Mouse (Mus musculus): ENCODE measurements at regions not wholly inside any gene's neighbourhood (a gene's known extent, or its start where the extent isn't known, plus 50 kb on each side); places are given as distances from the start of the nearest gene placed in this dataset.
A peak's percentile ranks its signal among the peaks of the same experiment; 100 is the strongest.

- H3K36me3 ChIP-seq, result no peaks in the 10 kb centered on the region
- H3K9ac ChIP-seq, result no peak overlapping the region
- H3K27me3 ChIP-seq (replicated peaks), result peaks cover 4% of the 10 kb centered on the region; the same call in 1 of the 2 replicates
- H3K4me1 ChIP-seq, result peaks cover 18% of the 10 kb centered on the region
- H3K9me3 ChIP-seq, result no peaks in the 10 kb centered on the region
- H3K4me2 ChIP-seq, result no peak overlapping the region
- WGBS, result 88% methylated on average over 2 of the region's 2 CpGs
- no peak overlapping the region for H3K27ac ChIP-seq
- H3K4me3 ChIP-seq (replicated peaks), result no peak overlapping the region
- ATAC-seq (ENCODE audit: insufficient read depth, low FRiP score, low read depth), result no peak
These were observed 89.0 kb downstream of the 2410131K14Rik start for GRCm38 (mm10) chr5:118334054-118334453.

DNA sequence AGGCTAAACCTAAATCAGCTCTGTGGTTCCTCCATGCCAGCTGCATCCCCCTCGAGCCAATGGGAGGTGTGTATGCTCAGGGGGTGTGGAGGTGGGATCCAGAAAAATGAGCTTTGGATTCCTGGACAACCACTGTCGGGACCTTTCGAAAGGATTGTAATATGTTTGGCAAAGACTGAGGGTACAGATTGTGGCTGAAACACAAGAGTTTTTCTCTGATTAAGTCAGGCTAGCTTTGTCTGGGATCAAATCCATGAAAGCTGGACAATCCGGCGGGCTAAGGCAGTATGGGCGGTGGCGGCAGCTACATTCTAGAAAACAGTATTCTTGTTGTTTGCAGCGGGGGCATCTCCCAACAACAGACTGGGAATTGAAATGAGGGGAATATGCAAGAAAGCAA is 93.2 kb downstream of the 2410131K14Rik start:
- H3K27ac ChIP-seq, result no peak overlapping the region
- no peaks in the 10 kb centered on the region for H3K9me3 ChIP-seq
- no peaks in the 10 kb centered on the region for H3K36me3 ChIP-seq
- H3K9ac ChIP-seq, result no peak overlapping the region
- no peaks in the 10 kb centered on the region for H3K27me3 ChIP-seq (replicated peaks)
- no peak overlapping the region for H3K4me2 ChIP-seq
- H3K4me1 ChIP-seq, result peaks cover 4% of the 10 kb centered on the region
- no peak for ATAC-seq (ENCODE audit: insufficient read depth, low FRiP score, low read depth)
- WGBS, result 87% methylated on average over 8 of the region's 8 CpGs
- H3K4me3 ChIP-seq (replicated peaks), result no peak overlapping the region

GRCm38 (mm10) chr5:118339676-118340661 is 94.9 kb downstream of the 2410131K14Rik start:
- H3K9me3 ChIP-seq, result no peaks in the 10 kb centered on the region
- H3K27ac ChIP-seq, result 0 out of 2 replicates have a peak overlapping the region, but pooled peaks have one; percentile 51
- peaks cover 11% of the 10 kb centered on the region for H3K4me1 ChIP-seq
- ATAC-seq (ENCODE audit: insufficient read depth, low FRiP score, low read depth), result peak; percentile 76
- no peak overlapping the region for H3K9ac ChIP-seq
- H3K4me2 ChIP-seq, result no peak overlapping the region
- H3K36me3 ChIP-seq, result no peaks in the 10 kb centered on the region
- H3K4me3 ChIP-seq (replicated peaks), result no peak overlapping the region
- WGBS, result 24% methylated on average over 22 of the region's 22 CpGs
- H3K27me3 ChIP-seq (replicated peaks), result no peaks in the 10 kb centered on the region

- no peak overlapping the region for H3K4me2 ChIP-seq
- H3K27me3 ChIP-seq (replicated peaks), result no peaks in the 10 kb centered on the region
- no peaks in the 10 kb centered on the region for H3K9me3 ChIP-seq
- no peak overlapping the region for H3K9ac ChIP-seq
- 21% methylated on average over 19 of the region's 19 CpGs for WGBS
- H3K27ac ChIP-seq, result no peak overlapping the region
- H3K36me3 ChIP-seq, result no peaks in the 10 kb centered on the region
- peaks cover 11% of the 10 kb centered on the region for H3K4me1 ChIP-seq
- H3K4me3 ChIP-seq (replicated peaks), result no peak overlapping the region
- ATAC-seq (ENCODE audit: insufficient read depth, low FRiP score, low read depth), result no peak
These were observed 98.7 kb downstream of the 2410131K14Rik start for GRCm38 (mm10) chr5:118343444-118344320.

DNA sequence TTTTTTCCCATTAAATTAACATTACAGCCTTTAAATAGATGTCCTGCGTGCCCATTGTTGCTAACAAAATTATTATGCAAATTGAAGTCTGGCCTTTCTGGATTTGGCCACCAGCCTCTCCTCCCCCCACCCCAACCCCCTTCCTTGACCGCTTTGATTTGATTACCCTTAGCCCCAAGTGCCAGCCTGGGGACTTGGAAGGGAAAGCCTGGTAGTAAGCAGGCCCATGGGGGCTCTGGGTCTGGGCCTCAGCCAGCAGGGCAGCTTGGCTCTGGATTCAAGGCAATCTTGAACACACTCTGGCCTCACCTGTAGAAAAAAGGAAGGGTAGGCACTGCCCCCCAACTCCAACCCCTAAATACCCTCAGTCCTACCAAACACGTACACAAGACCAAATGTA is 100.2 kb downstream of the 2410131K14Rik start:
- 83% methylated on average over 3 of the region's 3 CpGs for WGBS
- H3K4me1 ChIP-seq, result peaks cover 8% of the 10 kb centered on the region; the same call in 1 of the 2 replicates
- ATAC-seq (ENCODE audit: insufficient read depth, low FRiP score, low read depth), result no peak
- no peak overlapping the region for H3K9ac ChIP-seq
- H3K9me3 ChIP-seq, result no peaks in the 10 kb centered on the region
- no peak overlapping the region for H3K4me2 ChIP-seq
- H3K4me3 ChIP-seq (replicated peaks), result no peak overlapping the region
- H3K36me3 ChIP-seq, result no peaks in the 10 kb centered on the region
- H3K27me3 ChIP-seq (replicated peaks), result no peaks in the 10 kb centered on the region
- H3K27ac ChIP-seq, result no peak overlapping the region

- H3K4me1 ChIP-seq, result peaks cover 4% of the 10 kb centered on the region; the same call in 1 of the 2 replicates
- no peak overlapping the region for H3K4me3 ChIP-seq (replicated peaks)
- no peak overlapping the region for H3K4me2 ChIP-seq
- no peak overlapping the region for H3K9ac ChIP-seq
- no peaks in the 10 kb centered on the region for H3K9me3 ChIP-seq
- no peak overlapping the region for H3K27ac ChIP-seq
- 81% methylated on average over 3 of the region's 3 CpGs for WGBS
- H3K27me3 ChIP-seq (replicated peaks), result no peaks in the 10 kb centered on the region
- H3K36me3 ChIP-seq, result no peaks in the 10 kb centered on the region
- no peak for ATAC-seq (ENCODE audit: insufficient read depth, low FRiP score, low read depth)
These were observed 104.0 kb downstream of the 2410131K14Rik start for GRCm38 (mm10) chr5:118349057-118349456.

DNA sequence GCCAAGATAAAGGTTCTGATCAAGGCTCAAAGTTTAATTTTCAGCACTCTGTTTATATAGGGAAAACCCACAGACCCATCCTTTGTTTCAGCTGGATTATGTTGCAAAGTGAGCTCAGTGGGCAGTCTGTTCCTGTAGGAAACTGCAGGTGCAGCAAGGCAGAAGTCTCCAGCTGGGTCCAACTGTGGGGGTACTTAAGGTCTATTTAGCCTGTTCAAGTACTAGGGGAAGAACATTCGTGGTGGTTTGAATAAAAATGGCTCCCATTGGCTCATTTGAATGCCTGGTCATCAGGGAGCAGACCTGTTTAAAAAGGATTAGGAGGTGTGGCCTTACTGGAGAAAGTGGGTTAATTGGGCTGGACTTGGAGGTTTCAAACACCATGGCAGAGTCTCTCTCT is 106.3 kb downstream of the 2410131K14Rik start:
- H3K4me3 ChIP-seq (replicated peaks), result no peak overlapping the region
- H3K27me3 ChIP-seq (replicated peaks), result no peaks in the 10 kb centered on the region
- WGBS, result 48% methylated on average over 1 of the region's 1 CpGs
- H3K36me3 ChIP-seq, result no peaks in the 10 kb centered on the region
- H3K4me1 ChIP-seq, result peaks cover 19% of the 10 kb centered on the region; the same call in 1 of the 2 replicates
- no peak overlapping the region for H3K27ac ChIP-seq
- H3K9ac ChIP-seq, result no peak overlapping the region
- no peak for ATAC-seq (ENCODE audit: insufficient read depth, low FRiP score, low read depth)
- no peaks in the 10 kb centered on the region for H3K9me3 ChIP-seq
- H3K4me2 ChIP-seq, result no peak overlapping the region

GRCm38 (mm10) chr5:118352142-118352541 is 107.1 kb downstream of the 2410131K14Rik start:
- Histone ChIP-seq H3K4me3 (replicated peaks) (no peak overlapping the region), H3K9ac (no peak overlapping the region), H3K4me1 (peaks cover 19% of the 10 kb centered on the region; the same call in 1 of the 2 replicates), H3K36me3 (no peaks in the 10 kb centered on the region), H3K9me3 (no peaks in the 10 kb centered on the region), H3K4me2 (no peak overlapping the region), H3K27me3 (replicated peaks) (no peaks in the 10 kb centered on the region), H3K27ac (no peak overlapping the region)
- 91% methylated on average over 4 of the region's 4 CpGs for WGBS
- no peak for ATAC-seq (ENCODE audit: insufficient read depth, low FRiP score, low read depth)

DNA sequence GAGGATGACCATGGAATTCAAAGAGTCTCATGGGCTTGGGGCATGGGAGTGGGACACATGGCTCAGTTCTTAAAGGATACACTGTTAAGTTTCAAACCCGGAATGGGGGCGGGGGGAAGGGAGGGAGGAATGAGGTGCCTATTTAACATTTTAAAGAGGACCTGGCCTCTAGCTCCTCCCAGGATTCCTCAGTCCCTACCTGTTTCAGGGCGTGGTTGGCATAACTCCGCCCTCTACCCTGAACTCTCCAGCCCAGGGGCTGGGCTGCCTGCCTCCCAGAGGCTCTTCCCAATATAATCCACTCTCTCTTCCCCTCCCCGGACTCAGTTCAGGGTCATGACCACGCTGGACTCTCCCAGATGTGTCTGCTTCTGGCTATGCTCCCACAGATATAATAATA is 108.0 kb downstream of the 2410131K14Rik start:
- ATAC-seq (ENCODE audit: insufficient read depth, low FRiP score, low read depth), result no peak
- Histone ChIP-seq H3K27me3 (replicated peaks) (no peaks in the 10 kb centered on the region), H3K9ac (no peak overlapping the region), H3K4me2 (no peak overlapping the region), H3K27ac (no peak overlapping the region), H3K36me3 (no peaks in the 10 kb centered on the region), H3K4me1 (peaks cover 19% of the 10 kb centered on the region; the same call in 1 of the 2 replicates), H3K4me3 (replicated peaks) (no peak overlapping the region), H3K9me3 (no peaks in the 10 kb centered on the region)
- 44% methylated on average over 6 of the region's 6 CpGs for WGBS

DNA sequence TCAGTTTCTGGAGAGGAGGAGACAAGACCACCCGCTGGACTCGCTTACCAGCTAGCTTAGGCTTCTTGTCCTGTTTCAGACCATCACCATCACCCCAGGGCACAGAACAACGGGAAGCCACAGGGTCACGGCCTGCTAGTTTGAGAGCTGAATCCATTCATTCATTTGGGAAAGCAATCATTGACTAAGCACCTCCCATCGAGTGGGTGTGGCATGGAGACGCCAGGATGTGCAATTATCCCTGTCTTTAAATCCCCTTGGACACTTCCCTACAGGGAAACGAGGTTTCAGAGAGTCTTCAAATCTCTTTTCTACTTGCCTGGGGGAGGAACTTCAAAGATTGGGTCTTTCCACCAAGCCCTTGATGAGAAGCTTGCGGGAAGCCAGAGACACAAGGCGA is 108.7 kb downstream of the 2410131K14Rik start:
- H3K27me3 ChIP-seq (replicated peaks), result no peaks in the 10 kb centered on the region
- 33% methylated on average over 9 of the region's 9 CpGs for WGBS
- H3K4me2 ChIP-seq, result 0 out of 2 replicates have a peak overlapping the region, but pooled peaks have one; percentile 11
- H3K9me3 ChIP-seq, result no peaks in the 10 kb centered on the region
- no peak overlapping the region for H3K9ac ChIP-seq
- no peak overlapping the region for H3K27ac ChIP-seq
- no peak overlapping the region for H3K4me3 ChIP-seq (replicated peaks)
- no peak for ATAC-seq (ENCODE audit: insufficient read depth, low FRiP score, low read depth)
- no peaks in the 10 kb centered on the region for H3K36me3 ChIP-seq
- peaks cover 19% of the 10 kb centered on the region; the same call in 1 of the 2 replicates for H3K4me1 ChIP-seq

GRCm38 (mm10) chr5:118354127-118354526 is 109.1 kb downstream of the 2410131K14Rik start:
- 31% methylated on average over 5 of the region's 5 CpGs for whole genome bisulfite sequencing
- Histone ChIP-seq H3K27ac (no peak overlapping the region), H3K4me3 (replicated peaks) (no peak overlapping the region), H3K9me3 (no peaks in the 10 kb centered on the region), H3K9ac (no peak overlapping the region), H3K36me3 (no peaks in the 10 kb centered on the region), H3K4me1 (peaks cover 19% of the 10 kb centered on the region; the same call in 1 of the 2 replicates), H3K27me3 (replicated peaks) (no peaks in the 10 kb centered on the region), H3K4me2 (0 out of 2 replicates have a peak overlapping the region, but pooled peaks have one; percentile 11)
- ATAC-seq (ENCODE audit: insufficient read depth, low FRiP score, low read depth), result no peak
